Mouse (Mus musculus): ENCODE results near the gene Ttc28. TPM values are rescaled to one million over a fixed set of nuclear protein-coding genes. Genes with fewer than 3 reads are reported as not detected.
A peak's percentile ranks its signal among the peaks of the same experiment; 100 is the strongest.

The Ttc28 gene
- polyA plus RNA-seq, 1 experiment: 3.4 TPM

- no peak overlapping the region for H3K4me3 ChIP-seq (ENCODE audit: insufficient read depth, poor library complexity, severe bottlenecking)
- H3K79me2 ChIP-seq (ENCODE audit: control insufficient read depth, insufficient read depth): no peaks in the 10 kb centered on the region
- no peak overlapping the region for H3ac ChIP-seq (ENCODE audit: control insufficient read depth, insufficient read length, low read depth)
- TF ChIP-seq FOSL1 (IDR thresholded peaks at IDR 0.05; ENCODE audit: insufficient read depth, low read length, poor library complexity, severe bottlenecking) (no peak), USF1 (IDR thresholded peaks at IDR 0.05; ENCODE audit: low read depth) (no peak), CEBPB (IDR thresholded peaks at IDR 0.05; ENCODE audit: low read depth) (no peak), MAX (IDR thresholded peaks at IDR 0.05) (no peak), MYOG (IDR thresholded peaks at IDR 0.05; ENCODE audit: control insufficient read depth, extremely low read depth, insufficient read length) (no peak), CTCF (IDR thresholded peaks at IDR 0.05; ENCODE audit: control insufficient read depth, insufficient read depth, insufficient read length) (no peak), MYOD1 (IDR thresholded peaks at IDR 0.05; ENCODE audit: control insufficient read depth, insufficient read length, low read depth) (no peak)
- H3K36me3 ChIP-seq (ENCODE audit: control insufficient read depth, insufficient read depth): no peaks in the 10 kb centered on the region
- H3K27me3 ChIP-seq (ENCODE audit: control insufficient read depth, insufficient read depth, insufficient read length): no peaks in the 10 kb centered on the region
- H3K79me3 ChIP-seq (ENCODE audit: low read depth): no peaks in the 10 kb centered on the region
Measured at GRCm38 (mm10) chr5:111115519-111116350, 236.1 kb downstream of the Ttc28 start.

GRCm38 (mm10) chr5:111119805-111120204 is 240.2 kb downstream of the Ttc28 start:
- Histone ChIP-seq H3K79me2 (ENCODE audit: control insufficient read depth, insufficient read depth) (no peaks in the 10 kb centered on the region), H3ac (ENCODE audit: control insufficient read depth, insufficient read length, low read depth) (no peak overlapping the region), H3K27me3 (ENCODE audit: control insufficient read depth, insufficient read depth, insufficient read length) (no peaks in the 10 kb centered on the region), H3K4me3 (ENCODE audit: insufficient read depth, poor library complexity, severe bottlenecking) (no peak overlapping the region), H3K36me3 (ENCODE audit: control insufficient read depth, insufficient read depth) (no peaks in the 10 kb centered on the region), H3K79me3 (ENCODE audit: low read depth) (no peaks in the 10 kb centered on the region)
- no peak for TF ChIP-seq MAX (IDR thresholded peaks at IDR 0.05)
- no peak for TF ChIP-seq MYOD1 (IDR thresholded peaks at IDR 0.05; ENCODE audit: control insufficient read depth, insufficient read length, low read depth)
- TF ChIP-seq FOSL1 (IDR thresholded peaks at IDR 0.05; ENCODE audit: insufficient read depth, low read length, poor library complexity, severe bottlenecking): no peak
- no peak for TF ChIP-seq CEBPB (IDR thresholded peaks at IDR 0.05; ENCODE audit: low read depth)
- no peak for TF ChIP-seq MYOG (IDR thresholded peaks at IDR 0.05; ENCODE audit: control insufficient read depth, extremely low read depth, insufficient read length)
- no peak for TF ChIP-seq USF1 (IDR thresholded peaks at IDR 0.05; ENCODE audit: low read depth)
- TF ChIP-seq CTCF (IDR thresholded peaks at IDR 0.05; ENCODE audit: control insufficient read depth, insufficient read depth, insufficient read length): no peak

DNA sequence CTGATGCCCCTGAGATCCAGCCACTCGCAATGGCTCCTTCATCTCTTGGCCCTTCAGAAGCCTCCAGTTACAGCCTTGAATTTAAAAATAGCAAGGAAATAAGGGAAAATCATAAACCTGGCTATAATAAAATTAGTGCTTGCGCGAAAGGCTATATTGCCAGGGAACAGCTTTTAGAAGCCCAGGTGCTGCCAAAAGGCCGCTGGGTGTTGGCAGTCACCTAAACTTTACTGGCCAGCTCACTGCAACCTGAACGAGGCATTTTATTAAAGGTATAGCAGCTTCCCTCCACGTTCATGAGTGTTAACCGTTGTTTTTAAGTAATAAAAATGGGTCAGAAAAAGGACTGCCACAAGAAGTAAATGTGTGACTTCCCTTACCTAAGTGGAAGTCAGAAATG is 240.7 kb downstream of the Ttc28 start:
- Histone ChIP-seq H3K27me3 (ENCODE audit: control insufficient read depth, insufficient read depth, insufficient read length) (no peaks in the 10 kb centered on the region), H3K79me2 (ENCODE audit: control insufficient read depth, insufficient read depth) (no peaks in the 10 kb centered on the region), H3K4me3 (ENCODE audit: insufficient read depth, poor library complexity, severe bottlenecking) (no peak overlapping the region), H3K36me3 (ENCODE audit: control insufficient read depth, insufficient read depth) (no peaks in the 10 kb centered on the region), H3ac (ENCODE audit: control insufficient read depth, insufficient read length, low read depth) (no peak overlapping the region), H3K79me3 (ENCODE audit: low read depth) (no peaks in the 10 kb centered on the region)
- TF ChIP-seq MYOG (IDR thresholded peaks at IDR 0.05; ENCODE audit: control insufficient read depth, extremely low read depth, insufficient read length) (no peak), USF1 (IDR thresholded peaks at IDR 0.05; ENCODE audit: low read depth) (no peak), CEBPB (IDR thresholded peaks at IDR 0.05; ENCODE audit: low read depth) (no peak), CTCF (IDR thresholded peaks at IDR 0.05; ENCODE audit: control insufficient read depth, insufficient read depth, insufficient read length) (no peak), MYOD1 (IDR thresholded peaks at IDR 0.05; ENCODE audit: control insufficient read depth, insufficient read length, low read depth) (no peak), FOSL1 (IDR thresholded peaks at IDR 0.05; ENCODE audit: insufficient read depth, low read length, poor library complexity, severe bottlenecking) (no peak), MAX (IDR thresholded peaks at IDR 0.05) (no peak)

- Histone ChIP-seq H3K79me2 (ENCODE audit: control insufficient read depth, insufficient read depth) (no peaks in the 10 kb centered on the region), H3K36me3 (ENCODE audit: control insufficient read depth, insufficient read depth) (no peaks in the 10 kb centered on the region), H3K27me3 (ENCODE audit: control insufficient read depth, insufficient read depth, insufficient read length) (no peaks in the 10 kb centered on the region), H3K4me3 (ENCODE audit: insufficient read depth, poor library complexity, severe bottlenecking) (no peak overlapping the region), H3ac (ENCODE audit: control insufficient read depth, insufficient read length, low read depth) (no peak overlapping the region), H3K79me3 (ENCODE audit: low read depth) (no peaks in the 10 kb centered on the region)
- TF ChIP-seq MYOD1 (IDR thresholded peaks at IDR 0.05; ENCODE audit: control insufficient read depth, insufficient read length, low read depth) (no peak), CTCF (IDR thresholded peaks at IDR 0.05; ENCODE audit: control insufficient read depth, insufficient read depth, insufficient read length) (no peak), FOSL1 (IDR thresholded peaks at IDR 0.05; ENCODE audit: insufficient read depth, low read length, poor library complexity, severe bottlenecking) (no peak), MYOG (IDR thresholded peaks at IDR 0.05; ENCODE audit: control insufficient read depth, extremely low read depth, insufficient read length) (no peak), MAX (IDR thresholded peaks at IDR 0.05) (no peak), USF1 (IDR thresholded peaks at IDR 0.05; ENCODE audit: low read depth) (no peak), CEBPB (IDR thresholded peaks at IDR 0.05; ENCODE audit: low read depth) (no peak)
Measured at GRCm38 (mm10) chr5:111120705-111121420, 241.3 kb downstream of the Ttc28 start.

DNA sequence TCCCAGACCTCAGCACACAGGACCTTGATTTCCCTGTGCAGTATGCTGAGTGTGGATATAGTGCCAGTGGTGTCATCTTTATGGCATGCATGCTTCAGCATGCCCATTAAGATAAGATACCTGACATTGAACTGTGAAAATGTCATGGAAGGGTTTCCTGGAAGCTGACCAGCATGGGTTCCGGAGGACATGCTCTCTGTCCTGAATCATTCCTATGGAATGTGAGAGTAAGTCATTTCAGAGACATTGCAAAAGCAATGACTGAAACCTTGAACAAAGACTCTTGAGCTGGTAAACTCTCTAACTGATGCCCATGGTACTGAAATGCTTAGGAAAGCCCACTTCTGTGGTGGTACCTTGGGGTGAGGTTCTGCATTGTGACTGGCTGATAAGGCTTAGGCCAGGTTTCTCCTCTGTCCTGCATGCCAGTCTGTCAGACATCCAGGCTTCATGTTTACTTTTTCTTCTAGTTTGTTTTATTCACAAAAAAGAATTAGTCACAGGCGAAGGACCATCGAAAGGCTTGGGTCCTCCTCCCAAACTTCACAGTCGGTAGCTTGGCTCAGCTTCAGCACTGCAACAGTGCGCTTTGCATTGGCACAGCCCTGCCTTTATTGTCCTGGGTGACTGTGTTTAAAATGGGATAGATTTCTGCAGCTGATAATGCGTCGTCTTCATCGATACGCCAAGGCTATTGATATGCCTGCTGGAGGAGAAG is 242.9 kb downstream of the Ttc28 start:
- no peak for TF ChIP-seq CTCF (IDR thresholded peaks at IDR 0.05; ENCODE audit: control insufficient read depth, insufficient read depth, insufficient read length)
- TF ChIP-seq MYOD1 (IDR thresholded peaks at IDR 0.05; ENCODE audit: control insufficient read depth, insufficient read length, low read depth): no peak
- TF ChIP-seq CEBPB (IDR thresholded peaks at IDR 0.05; ENCODE audit: low read depth): peak; percentile 70
- TF ChIP-seq USF1 (IDR thresholded peaks at IDR 0.05; ENCODE audit: low read depth): no peak
- TF ChIP-seq MYOG (IDR thresholded peaks at IDR 0.05; ENCODE audit: control insufficient read depth, extremely low read depth, insufficient read length): no peak
- TF ChIP-seq MAX (IDR thresholded peaks at IDR 0.05): peak; percentile 40
- no peak for TF ChIP-seq FOSL1 (IDR thresholded peaks at IDR 0.05; ENCODE audit: insufficient read depth, low read length, poor library complexity, severe bottlenecking)
- Histone ChIP-seq H3K79me3 (ENCODE audit: low read depth) (no peaks in the 10 kb centered on the region), H3K27me3 (ENCODE audit: control insufficient read depth, insufficient read depth, insufficient read length) (no peaks in the 10 kb centered on the region), H3ac (ENCODE audit: control insufficient read depth, insufficient read length, low read depth) (no peak overlapping the region), H3K4me3 (ENCODE audit: insufficient read depth, poor library complexity, severe bottlenecking) (no peak overlapping the region), H3K79me2 (ENCODE audit: control insufficient read depth, insufficient read depth) (no peaks in the 10 kb centered on the region), H3K36me3 (ENCODE audit: control insufficient read depth, insufficient read depth) (no peaks in the 10 kb centered on the region)
